In the genomic region with DNA sequence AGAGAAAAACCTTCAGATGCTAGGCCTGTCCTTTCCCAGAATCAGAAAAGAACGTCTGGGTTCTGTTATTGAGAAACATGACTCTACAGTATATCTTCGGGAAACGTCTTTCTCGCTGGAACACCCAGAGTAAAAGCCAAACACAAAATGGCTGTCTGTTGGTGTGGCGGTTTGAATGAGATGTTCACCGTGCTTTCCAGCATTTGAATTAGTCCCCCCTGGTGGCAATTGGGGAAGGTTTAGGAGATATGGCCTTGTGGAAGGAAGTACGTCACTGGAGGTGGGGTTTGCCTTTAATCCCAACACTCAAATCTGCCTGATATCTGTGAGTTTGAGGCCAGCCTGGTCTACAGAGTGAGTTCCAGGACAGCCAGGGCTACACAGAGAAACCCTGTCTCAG, we compare ENCODE assay signal across 26 mouse cellular contexts. TPM values are rescaled to one million over a fixed set of nuclear protein-coding genes. Genes with fewer than 3 reads are reported as not detected.
"Had no signal": no experiment of that assay in that cellular context is flagged by ENCODE, and none has a peak within 500 bp of the region (broad histone marks: within the 10 kb centered on the region; RNA-seq: fewer than 3 reads in every experiment).

No protein-coding gene starts in this region.

- ATAC-seq: liver, embryonic 12.5 days; liver, postnatal 0 days; lung, postnatal 0 days; midbrain, embryonic 13.5 days; midbrain, embryonic 15.5 days; midbrain, embryonic 16.5 days had no signal

- DNase-seq: left cerebral cortex, postnatal 4 days; liver; liver, embryonic 13.5 days; liver, postnatal 0 days; lung, adult 18-20 months; lung, adult 2 months; lung, embryonic 14.5 days; lung, postnatal 14 days; lung, postnatal 36 days; lung, postnatal 4 days; midbrain, embryonic 14.5 days had no signal

RNA-seq across cellular contexts. Expression of a gene that starts 27.0 kb away (rescaled TPM):
- total RNA-seq: liver, adult 2 months; monocyte, adult 5-6 weeks had no signal

RNA-seq across cellular contexts. Expression of a gene that starts 27.8 kb away (rescaled TPM):
- total RNA-seq: left cerebral cortex, adult 2 months; left cerebral cortex, adult 8-10 months; left cerebral cortex, postnatal 10 days; left cerebral cortex, postnatal 14 days; left cerebral cortex, postnatal 25 days; left cerebral cortex, postnatal 36 days; liver, adult 2 months; megakaryocyte progenitor cell, adult 5-6 weeks; megakaryocyte-erythroid progenitor cell, adult 5-6 weeks; monocyte, adult 5-6 weeks had no signal
